Mouse (Mus musculus): Measurements from ENCODE around the gene Mapk6.
A peak's percentile ranks its signal among the peaks of the same experiment; 100 is the strongest.
"Not testable (repeated sequence)": the region's sequence is repeated elsewhere in the genome, so short reads cannot be mapped to it uniquely, and the experiment has no call there.

Mapk6 gene

GRCm38 (mm10) chr9:75409852-75410378, at the start of gene Mapk6:
Mapk6 (minus strand) TSS chr9:75410005.
- DNase-seq, result peak; percentile 96

GRCm38 (mm10) chr9:75455684-75456083, 45.9 kb upstream of the Mapk6 start:
- DNase-seq, result no peak

- no peak for DNase-seq
Measured at GRCm38 (mm10) chr9:75453994-75454393, 44.2 kb upstream of the Mapk6 start.

GRCm38 (mm10) chr9:75448021-75448420, 38.2 kb upstream of the Mapk6 start:
- no peak for DNase-seq

GRCm38 (mm10) chr9:75446574-75446973, 36.8 kb upstream of the Mapk6 start:
- not testable (repeated sequence) for DNase-seq

- no peak for DNase-seq
Measured at GRCm38 (mm10) chr9:75444981-75445380, 35.2 kb upstream of the Mapk6 start.

- no peak for DNase-seq
Measured at GRCm38 (mm10) chr9:75441691-75442131, 31.9 kb upstream of the Mapk6 start.

GRCm38 (mm10) chr9:75440796-75441666, 31.2 kb upstream of the Mapk6 start, which contains the start of gene Leo1:
Leo1 (plus strand) TSS chr9:75441524.
- peak; percentile 94 for DNase-seq

GRCm38 (mm10) chr9:75437653-75438385, 28.0 kb upstream of the Mapk6 start:
- peak; percentile 50 for DNase-seq

- DNase-seq, result peak; percentile 92
Measured at GRCm38 (mm10) chr9:75435918-75436317, 26.1 kb upstream of the Mapk6 start.

- DNase-seq, result no peak
Measured at GRCm38 (mm10) chr9:75435291-75435690, 25.5 kb upstream of the Mapk6 start.

- DNase-seq, result no peak
Measured at GRCm38 (mm10) chr9:75434872-75435271, 25.1 kb upstream of the Mapk6 start.

GRCm38 (mm10) chr9:75434172-75434793, 24.5 kb upstream of the Mapk6 start:
- DNase-seq, result peak; percentile 67

- no peak for DNase-seq
Measured at GRCm38 (mm10) chr9:75432694-75433093, 22.9 kb upstream of the Mapk6 start.

- no peak for DNase-seq
Measured at GRCm38 (mm10) chr9:75430822-75431621, 21.2 kb upstream of the Mapk6 start.

GRCm38 (mm10) chr9:75429657-75430056, 19.9 kb upstream of the Mapk6 start:
- DNase-seq, result no peak

- DNase-seq, result no peak
Measured at GRCm38 (mm10) chr9:75429040-75429439, 19.2 kb upstream of the Mapk6 start.

- no peak for DNase-seq
Measured at GRCm38 (mm10) chr9:75428274-75428600, 18.4 kb upstream of the Mapk6 start.

GRCm38 (mm10) chr9:75427366-75428273, 17.8 kb upstream of the Mapk6 start:
- DNase-seq, result no peak

GRCm38 (mm10) chr9:75425796-75426391, 16.1 kb upstream of the Mapk6 start:
- no peak for DNase-seq

All from embryo, embryonic 11 days (tissue).